Mouse (Mus musculus) layer of hippocampus, adult 8-10 months (tissue): ENCODE measurements around the gene Evc. TPM values are rescaled to one million over a fixed set of nuclear protein-coding genes. Genes with fewer than 3 reads are reported as not detected.

Experiments
- DNase-seq, 2 experiments: peaks; one replicate each; pipeline ENCODE4 v3.0.0; 2022; ENCODE audit warnings: low spot score in 2 of 2
- total RNA-seq, 4 experiments: library from RNA; stranded (reverse); gene quantifications; 2 replicates each; pipeline ENCODE4 v1.2.4; 2022

The Evc gene
- total RNA-seq = 10 to 100 TPM; 13.9 to 18.7 (median 16.5) TPM

DNA sequence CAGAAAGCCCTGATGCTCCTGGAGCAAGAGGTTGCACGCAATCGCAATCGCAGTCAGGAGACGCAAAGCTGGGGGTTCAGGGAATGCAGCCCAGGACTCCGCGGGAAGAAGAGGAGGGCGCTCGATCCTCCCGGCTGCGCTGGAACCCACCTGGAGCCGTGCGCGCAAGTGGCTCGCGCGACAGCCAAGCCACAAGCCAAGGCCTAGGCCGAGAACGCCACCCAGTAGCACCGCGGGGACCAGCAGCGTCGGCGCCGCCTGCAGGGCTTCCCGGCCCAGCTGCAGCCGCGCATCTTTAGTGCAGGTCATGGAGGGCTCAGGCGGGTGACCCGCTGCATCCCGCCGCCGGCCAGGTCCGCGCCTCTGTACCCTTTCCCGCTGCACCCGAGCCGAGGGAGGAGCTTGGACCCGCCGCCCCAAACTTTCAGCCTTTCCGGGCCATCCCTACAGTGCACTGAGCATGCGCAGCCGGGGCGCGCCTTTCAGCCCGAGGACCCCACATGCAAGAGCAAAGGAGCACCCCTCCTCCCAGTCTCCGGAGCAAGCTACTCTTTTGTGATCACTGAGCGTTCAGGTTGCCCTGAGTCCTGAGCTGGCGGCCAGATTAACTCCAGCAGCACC lies at the start of gene Evc:
Gene Evc (minus strand): TSS at position 410 of the 621 bp plus-strand sequence.
- DNase-seq = peak in 1 of 2 experiments; percentile 45

DNA sequence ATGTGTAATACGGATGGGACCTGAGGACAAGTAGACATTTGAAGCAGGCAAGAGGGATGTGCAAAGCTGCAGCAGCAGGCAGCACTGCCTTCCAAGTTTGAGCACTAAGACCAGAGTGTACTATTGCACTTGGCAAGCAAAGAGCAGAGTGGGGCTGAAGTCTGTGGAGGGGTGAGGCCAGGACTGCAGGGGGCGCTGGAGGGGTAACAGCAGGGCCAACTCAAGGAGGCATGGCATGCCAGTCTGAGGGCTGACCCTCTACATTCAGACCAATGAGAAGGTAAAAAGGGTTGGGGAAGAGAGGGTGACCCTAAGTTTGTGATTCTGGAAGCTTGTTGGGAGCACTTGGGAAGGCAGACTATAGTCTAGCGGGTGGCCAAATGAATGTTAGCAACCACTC lies 46.9 kb upstream of the Evc start:
- no peak for DNase-seq

DNA sequence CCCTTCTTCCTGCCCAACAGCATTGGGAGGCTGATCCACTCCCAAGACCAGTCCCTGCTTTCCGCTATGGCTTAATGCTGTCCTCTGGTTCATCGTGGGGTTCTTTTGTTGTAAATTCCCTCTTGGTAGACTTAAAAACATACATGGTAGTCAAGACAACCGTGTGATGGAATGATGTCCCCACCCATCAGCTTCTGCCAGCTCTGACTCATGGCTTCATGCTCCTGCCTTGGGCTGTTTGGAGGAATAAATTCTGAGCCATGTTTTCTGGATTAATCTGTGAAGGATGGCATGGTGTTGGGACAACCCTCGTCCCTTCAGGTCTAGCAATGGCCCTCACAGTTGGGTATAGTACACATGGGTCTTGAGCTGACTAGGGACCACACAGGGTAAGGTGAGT lies 43.9 kb upstream of the Evc start:
- DNase-seq = no peak

DNA sequence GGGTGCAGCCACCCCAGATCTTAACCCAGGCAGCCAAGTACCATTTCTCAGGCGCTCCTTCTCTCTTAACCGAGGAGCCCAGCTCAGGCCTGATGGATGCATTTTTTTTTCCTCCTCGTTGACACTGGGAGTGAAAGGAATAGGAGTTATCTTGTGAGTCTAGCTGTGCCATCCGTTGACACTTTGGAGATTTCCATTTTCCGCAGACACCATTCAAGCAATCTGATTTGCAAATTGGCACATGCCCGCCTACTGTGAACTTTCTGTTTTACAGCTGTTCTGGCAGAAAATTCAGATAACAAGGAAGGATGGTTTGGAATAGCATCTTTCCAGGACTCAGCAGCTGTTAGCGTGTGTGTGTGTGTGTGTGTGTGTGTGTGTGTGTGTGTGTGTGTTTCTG lies 40.7 kb upstream of the Evc start:
- no peak for DNase-seq

DNA sequence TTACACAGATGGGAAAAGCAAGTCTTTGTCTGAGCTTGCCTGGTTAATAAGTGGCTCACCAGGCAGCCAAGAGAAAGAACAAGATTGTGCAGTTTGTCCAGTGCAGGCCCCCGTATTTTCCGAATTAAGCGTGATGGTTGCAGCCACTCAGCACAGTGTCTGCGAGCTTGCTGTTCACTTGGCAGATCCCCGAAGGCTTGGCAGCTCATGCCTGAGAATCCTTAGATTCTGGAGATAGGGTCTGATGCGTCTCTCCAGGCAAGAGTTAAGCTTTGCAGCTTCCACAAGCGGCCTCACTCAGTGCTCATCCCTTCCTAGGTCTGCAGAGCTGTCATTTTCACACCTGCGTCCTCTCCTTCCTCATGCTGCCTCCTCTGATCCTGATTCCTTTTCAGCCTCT lies 32.1 kb upstream of the Evc start:
- DNase-seq = no peak

DNA sequence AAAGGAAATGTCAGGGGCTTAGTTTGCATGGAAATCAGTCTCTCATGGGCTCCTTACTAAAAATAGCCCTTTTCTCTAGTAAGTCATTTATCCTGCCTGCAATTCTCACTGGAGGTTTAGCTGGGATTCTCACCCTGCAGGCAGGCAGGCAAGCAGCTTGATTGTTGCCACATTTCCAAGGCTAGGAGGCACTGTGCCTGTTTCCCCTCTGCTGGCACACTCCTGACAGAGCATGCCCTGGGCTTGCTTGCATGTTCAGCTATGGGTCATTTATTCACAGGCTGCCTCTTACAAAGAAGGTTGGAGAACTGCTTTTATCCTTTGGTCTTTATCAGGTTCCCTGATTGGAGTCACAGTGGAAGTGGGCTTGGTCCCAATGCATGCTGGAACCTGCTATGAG lies 29.1 kb upstream of the Evc start:
- DNase-seq = no peak

DNA sequence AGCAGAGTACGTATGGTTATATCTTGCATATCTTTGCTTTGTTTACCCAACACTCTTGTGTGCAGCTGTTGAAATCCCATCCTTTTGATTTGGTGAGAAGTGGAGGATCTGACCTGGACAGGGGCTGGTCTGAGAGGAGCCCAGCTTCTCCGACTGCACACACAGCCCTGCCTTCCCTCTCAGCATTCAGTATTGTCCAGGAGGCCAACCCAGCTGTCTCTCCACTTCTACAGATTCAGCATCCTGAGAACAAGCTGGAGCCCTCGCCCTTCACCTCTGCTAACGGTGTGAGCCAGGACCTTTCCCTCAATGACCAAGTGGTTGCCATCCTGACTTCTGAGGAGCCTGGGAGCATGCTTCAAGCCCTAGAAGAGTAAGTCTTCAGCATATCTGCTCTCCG lies 26.6 kb upstream of the Evc start:
- no peak for DNase-seq

DNA sequence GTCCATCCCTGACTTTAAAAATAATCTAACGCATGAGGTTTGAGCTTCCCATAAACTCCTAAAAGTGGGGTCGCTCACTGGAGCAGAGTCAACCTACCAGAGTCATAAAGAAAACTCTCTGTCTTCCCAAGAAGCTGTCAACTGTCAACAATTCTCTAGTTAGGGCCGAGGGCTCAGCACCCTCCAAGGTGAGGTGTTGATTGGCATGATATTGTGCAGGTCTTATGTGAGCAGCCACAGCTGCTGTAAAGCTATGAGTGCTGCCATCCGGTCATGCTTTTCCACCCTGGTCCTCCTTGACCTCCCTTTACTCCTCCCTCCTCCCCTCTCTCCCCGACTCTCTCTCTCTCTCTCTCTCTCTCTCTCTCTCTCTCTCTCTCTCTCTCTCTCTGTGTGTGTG lies 25.9 kb upstream of the Evc start:
- DNase-seq = no peak

DNA sequence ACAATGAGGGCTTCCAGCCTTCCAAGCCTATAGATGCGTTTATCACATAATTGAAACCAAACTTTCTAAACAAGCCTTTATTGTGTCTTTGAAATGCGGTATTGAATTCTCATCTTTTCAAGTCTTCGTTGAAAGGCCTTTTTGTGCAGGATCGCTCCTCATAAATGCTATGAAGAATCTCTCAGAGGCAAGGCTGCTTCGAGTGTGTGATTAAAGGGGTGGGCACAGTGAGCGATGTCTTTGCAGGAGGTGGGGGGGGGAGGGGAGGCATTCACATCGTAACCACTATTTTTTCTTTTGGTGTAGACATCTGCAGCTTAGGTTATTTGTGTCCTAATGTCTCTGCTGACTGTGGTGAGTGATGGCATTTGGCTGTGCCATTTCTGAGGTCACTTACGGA lies 19.3 kb upstream of the Evc start:
- no peak for DNase-seq

DNA sequence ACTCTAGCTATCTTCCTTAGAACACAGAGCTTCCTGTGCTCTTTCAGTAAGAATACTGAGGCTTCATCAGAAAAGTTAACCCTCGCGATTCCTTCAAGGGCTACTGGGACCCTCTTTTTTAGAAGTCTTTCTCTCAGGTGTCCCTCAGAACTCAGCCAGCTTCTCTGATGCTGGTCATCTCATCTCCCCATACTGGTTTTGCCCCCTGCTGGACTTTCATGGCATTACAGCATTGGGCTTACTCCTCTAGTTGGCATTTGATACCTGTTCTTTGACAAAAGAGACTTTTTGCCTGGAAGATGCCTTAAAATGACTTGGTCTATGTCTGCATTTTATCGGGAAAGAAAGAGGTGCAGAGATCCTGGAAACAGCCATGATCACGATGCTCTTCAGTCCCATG lies 17.7 kb upstream of the Evc start:
- DNase-seq = peak in 1 of 2 experiments; percentile 48

DNA sequence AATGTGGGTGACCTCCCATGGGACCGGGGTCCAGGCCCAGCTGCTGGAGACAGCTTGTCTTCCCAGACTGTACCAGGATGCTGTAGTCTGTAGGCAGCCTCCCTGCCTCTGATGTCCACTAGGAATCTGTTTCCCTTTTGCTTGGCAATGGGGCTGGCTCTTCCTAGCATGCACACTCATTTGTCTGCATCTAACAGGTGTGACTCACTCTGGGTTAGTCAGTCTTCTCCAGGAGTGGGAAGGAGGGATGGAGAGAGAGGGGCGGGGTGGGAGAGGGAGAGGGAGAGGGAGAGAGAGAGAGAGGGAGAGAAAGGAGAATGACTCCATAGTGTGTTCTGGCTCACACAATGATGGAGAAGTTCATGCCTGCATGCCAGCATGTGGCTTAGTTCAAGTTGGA lies 15.1 kb upstream of the Evc start:
- no peak for DNase-seq

DNA sequence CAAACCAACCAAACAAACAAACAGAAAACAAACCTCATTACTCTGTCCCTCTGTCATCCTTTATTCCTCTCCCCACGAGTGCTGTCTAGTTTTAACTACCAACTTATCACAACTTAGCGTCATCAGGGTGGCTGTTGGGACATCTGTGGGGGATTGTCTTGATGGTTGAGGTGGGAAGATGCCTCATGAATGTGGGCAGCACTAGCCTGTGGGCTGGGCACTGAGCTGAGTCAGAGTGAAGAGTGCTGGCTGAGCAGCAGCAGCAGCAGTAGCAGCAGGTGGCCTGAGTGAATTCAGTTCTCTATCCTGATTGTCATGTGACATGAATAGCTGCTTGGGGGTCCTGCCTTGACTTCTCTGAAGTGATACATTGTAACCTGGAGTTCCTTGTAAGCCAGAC lies 7.3 kb upstream of the Evc start:
- no peak for DNase-seq

DNA sequence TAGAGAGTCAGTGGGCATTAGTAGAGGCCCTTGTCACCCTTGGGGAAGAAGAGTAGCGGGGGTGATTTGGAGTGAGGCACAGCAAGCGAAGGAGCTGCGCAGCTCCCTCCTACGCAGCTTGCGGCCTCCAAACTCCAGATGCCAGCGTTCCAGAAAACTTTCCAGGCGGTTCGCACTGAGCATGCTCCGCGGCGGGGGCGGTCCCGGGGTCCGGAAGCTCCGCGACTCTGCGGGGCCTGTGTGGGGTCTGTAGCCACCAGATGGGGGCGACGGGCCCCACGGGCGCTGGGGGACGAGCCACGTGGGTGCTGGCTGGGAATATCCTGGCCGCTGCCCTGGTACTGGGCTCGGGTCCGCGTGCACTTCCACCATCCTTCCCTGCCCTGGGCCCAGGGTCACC lies 1.6 kb upstream of the Evc start, which contains the start of gene Evc2:
Gene Evc2 (plus strand): TSS at position 212 of the 400 bp plus-strand sequence.
- DNase-seq = peak; percentile 65 to 78

DNA sequence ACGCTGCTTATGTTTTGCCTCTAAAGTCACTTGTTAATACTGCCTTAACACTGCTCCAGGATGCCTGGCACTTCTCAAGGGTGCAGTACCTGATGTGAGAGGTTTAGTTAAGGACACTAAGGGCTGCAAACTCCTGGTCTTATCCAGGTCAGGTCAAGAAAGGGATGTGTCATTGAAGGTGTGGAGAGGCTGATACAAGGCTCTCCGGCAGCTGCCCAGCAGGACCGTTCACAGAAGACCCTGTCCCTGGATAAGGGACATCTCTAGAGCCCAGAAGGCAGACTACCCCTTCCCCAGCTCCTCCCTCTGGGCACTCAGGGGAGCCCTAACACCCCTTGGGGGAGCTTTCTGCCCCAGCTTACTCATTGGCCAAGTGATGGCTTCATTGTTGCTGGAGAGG lies 1.0 kb upstream of the Evc start:
- no peak for DNase-seq

DNA sequence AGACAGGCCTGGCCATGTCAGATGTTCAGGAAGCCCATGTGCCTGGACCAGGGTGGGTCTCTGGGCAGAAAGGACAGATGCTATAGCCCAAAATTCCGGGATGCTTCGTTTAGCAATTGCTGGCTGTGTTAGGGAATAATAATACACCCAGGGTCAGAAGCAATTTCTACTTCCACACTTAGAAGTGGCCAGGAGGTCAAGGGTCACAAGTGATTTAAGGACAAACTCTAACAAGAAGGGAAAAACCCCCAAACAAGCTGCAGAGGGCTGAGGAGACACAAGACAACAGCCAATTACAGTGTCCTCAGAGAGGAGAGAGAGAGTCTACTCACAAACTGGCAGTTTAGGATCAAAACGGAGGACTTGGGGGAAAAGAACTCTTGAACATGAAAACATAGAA lies 1.6 kb downstream of the Evc start:
- DNase-seq = no peak

DNA sequence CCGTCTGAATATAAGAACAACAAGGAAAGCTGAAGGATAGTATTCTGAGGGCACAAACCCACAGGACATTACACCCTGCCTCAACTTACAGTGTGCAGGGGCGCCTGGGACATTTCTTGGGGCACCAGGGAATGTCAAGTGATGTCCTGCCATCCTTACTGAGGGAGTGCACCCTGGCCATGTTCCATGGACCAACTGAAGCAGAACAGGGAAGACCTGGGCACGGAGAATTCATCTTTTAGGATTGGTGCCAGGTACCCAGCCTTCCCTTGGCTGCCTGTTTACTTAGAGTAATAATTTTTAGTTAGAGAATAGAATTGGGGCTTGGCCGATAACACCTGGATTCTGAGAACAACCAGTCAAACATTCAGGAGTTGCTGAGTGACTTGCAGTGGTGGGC lies 4.6 kb downstream of the Evc start:
- DNase-seq = no peak

DNA sequence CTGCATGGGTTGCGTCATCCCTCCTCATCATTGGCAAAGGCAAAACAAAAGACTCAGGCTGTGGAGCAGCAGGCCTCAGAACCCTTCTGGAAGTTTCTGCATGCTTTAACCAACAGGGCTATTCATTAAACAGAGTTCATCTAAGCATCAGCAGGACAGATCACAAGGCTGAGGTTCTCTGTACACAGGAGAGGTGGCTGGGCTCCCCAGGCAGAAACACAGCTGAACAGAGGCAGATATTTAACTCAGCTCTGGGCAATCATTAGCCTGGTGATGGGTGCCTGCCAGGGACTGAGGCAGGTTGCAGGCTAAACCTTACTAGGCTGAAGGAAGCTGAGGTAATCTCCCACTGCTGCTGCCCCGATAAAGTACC lies 5.6 kb downstream of the Evc start:
- no peak for DNase-seq

DNA sequence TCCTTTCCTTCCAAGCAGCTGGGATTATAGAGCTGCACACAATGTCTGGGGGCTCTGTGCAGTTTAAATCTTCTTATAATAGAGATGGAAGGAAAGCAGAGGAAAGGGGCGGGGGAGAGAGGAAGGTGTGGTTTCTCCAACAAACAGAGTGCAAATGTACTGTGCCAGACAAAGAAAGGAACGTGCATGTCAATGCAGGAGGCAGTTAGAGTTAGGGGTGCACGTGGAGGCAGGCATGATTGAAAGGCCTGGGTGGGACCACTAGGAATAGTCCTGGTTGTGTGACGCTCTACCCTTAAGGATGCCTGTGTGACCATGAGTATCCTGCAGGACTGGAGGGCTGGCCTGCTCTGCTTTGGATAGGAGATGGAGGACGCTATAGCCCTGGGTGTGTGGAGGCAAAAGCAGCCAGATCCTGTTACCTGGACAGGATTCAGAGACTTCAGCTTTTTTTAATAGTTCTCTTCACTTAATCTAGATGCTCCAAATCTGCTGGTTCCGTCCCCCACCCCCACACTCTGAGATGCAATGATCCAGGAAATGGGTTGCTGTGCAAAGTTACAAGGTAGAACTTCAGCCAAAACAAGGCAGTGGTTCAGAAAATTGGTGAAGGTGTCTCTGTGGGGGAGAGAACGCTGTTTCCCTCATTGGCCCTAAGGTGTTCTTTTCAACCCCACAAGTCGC lies 6.1 kb downstream of the Evc start:
- DNase-seq = no peak

DNA sequence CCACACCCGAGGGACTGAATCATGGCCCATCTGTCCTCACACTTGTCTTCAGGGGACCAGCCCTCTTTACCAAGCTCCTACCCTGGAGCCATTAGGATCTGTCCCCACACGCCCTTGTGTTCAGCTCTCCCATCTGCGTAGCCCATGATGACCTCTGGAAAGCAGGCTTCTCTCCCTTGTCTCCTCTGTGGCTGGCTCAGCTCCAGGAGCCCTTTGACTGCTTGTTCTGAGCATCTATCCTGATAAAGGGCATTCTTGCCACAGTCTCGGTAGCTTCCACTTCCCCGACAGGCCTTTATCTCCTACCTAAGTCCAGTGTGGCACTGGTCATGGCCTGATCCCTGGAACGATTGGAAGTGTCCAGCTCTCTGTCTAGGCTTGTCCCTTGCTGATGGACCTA lies 10.0 kb downstream of the Evc start:
- no peak for DNase-seq

DNA sequence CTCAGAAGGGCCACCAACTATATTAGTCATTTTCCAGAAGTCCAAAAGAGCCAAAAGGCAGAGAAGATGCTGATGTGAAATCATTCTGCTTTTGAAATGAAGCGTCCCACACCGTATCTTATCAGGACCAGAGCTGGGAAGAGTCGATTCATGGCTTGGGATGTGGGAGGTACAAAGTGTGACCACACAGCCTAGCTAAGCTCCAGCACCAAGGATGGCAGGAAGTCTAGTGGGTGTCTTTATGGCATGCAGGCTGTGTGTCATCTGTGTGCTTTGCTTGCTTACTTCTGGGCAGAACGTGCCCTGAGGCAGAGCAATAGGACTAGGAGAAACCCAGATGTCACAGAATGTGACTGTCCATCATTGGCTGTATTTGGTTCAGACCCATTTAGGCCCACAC lies 15.9 kb downstream of the Evc start:
- DNase-seq = no peak

DNA sequence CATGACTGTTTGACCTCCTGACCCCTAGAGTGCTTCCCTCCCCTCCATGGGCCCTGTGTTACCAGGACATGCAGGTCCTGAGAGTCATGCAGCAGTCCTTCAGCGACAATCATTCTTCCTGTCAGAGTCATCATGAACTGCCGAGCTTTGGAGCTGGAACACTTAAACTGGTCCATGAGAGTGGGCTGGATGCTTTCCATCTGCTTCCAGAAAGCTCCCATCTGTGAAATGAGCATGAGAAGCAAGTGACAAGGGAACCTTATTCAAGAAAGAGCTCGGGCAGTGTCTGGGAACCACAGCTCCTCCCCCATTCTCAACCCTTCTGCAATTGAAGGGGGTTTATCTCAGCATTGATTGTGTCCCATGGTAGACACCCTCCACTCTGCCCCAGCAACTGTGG lies 16.5 kb downstream of the Evc start:
- peak; percentile 52 to 66 for DNase-seq

DNA sequence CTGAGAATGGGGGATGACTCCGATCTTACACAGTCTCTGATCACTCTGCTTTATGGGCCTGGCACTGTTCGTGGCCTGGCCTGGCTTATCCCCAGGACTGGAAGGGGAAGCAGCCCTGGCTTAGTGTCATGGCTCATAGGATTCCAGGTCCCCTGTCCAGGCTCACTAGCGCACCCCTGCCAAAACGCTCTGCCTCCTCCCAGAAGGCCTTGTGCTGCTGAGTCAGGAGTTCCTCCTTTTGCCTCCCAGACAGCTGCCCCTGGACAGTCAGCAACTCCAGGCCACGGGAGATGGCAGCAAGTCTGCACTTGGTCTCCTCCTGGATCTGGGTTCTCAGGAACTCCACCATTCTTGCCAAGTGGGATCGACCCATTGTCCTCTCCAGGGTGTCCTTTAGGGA lies 18.0 kb downstream of the Evc start:
- DNase-seq = no peak

DNA sequence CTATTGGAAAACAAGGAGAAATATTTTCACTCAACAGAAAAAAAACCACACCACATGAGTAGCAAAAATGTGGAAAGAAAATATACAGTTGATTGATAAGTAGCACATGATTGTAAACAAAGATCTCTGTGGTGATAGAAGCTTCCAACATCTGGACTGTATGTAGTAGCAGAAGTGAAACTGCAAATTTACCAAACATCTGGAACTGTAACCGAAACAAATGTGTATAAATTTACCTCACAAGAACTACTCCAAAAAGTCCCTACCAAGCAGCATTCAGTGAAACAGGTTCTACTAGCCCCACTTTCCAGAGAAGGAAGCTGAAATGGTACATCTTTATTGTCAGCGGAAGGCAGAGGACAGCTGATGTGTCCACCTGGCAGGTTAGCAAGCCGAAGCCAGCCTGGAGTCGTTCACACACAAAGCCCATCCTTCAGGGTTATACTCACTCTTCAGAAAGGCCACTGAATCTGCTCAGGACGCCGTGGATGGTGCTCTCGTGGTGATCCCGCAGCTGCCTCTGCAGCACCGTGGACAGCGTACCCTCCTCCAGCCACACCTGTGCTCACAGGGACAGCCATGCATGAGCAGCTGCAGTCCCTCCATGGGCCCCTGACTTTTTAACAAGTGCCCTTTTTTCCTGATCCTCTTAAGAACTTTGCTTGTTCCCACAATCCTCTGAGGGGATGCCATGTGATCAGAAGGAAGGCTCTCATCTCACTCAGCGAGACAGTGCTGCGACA lies 23.5 kb downstream of the Evc start:
- no peak for DNase-seq
